Mouse (Mus musculus): ENCODE data around the gene Ccdc148. TPM values are rescaled to one million over a fixed set of nuclear protein-coding genes. Genes with fewer than 3 reads are reported as not detected.

Gene Ccdc148
- total RNA-seq, 2 experiments from 2014 or later = 0.15 TPM; not detected in 1

DNA sequence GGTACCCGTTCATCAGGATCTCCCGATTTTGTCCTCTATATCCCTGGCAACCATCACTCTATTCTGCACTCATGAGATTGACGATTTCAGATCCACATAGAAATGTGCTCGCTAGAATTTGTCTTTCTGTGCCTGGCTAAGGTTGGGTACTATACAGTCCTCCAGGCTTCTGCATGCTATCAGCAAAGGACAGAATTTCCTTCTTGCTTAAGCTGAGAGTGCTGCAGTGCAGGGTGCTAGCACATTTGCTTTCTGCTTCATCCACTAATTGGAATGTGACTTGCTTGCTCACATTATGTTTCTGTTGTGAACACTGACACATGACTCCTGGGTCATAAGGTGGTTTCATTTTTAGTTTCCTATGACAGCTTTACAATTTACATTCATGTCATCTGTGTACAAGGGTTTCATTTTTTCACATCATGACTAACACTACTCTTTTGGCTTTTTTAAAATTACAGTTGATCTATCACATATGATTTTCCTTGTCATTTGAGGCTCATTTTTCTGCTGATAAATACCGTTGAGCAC, 104.8 kb downstream of the Ccdc148 start:
- ATAC-seq (replicated peaks; ENCODE audit: low FRiP score, poor library complexity, severe bottlenecking) = no peak

DNA sequence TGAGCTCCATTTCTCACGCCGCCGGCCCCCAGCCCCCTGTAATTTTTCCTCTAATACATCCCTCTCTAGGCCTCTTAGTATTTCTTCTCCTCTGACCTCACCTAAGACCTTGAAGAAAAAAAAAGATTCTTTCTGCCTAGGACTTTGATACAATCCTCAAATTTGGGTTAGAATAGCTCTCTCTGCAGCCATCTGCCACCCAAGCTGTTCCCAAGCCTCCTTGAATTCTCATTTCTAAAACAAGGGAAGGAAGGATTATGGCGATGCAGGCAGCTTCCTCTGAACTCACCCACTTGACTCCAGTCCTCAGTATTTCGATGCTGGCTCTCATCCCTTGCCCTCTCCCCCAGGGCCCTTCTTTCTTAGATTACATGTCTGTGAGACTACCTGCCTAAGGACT, 106.1 kb downstream of the Ccdc148 start:
- no peak for ATAC-seq (replicated peaks; ENCODE audit: low FRiP score, poor library complexity, severe bottlenecking)

DNA sequence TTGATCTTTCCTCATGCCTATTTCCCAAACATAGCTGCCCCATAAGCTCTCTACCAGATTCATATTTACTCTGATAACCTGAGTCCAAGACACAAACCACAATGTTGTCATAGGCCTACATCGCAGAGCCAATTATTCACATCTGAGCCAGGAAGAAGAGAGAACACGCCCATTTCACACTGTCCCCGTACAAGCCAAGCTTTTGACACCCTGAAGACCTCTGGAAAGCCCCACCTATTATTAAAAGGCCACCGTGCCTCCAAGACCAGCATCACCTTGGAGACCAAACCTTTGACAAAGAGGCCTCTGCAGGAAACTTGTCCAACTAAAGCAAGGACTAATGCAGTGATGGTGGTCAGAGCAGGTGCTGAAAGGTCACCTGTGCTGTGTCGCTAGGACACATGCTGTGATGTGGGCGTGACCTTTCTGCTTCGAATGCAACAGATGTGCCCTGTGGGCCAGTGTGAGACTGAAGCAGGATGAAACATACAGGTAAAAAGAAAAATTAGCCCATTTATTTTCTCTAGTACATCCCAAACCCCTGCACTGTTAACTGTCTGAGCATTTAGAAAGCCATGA, 106.9 kb downstream of the Ccdc148 start:
- ATAC-seq (replicated peaks; ENCODE audit: low FRiP score, poor library complexity, severe bottlenecking) = no peak

DNA sequence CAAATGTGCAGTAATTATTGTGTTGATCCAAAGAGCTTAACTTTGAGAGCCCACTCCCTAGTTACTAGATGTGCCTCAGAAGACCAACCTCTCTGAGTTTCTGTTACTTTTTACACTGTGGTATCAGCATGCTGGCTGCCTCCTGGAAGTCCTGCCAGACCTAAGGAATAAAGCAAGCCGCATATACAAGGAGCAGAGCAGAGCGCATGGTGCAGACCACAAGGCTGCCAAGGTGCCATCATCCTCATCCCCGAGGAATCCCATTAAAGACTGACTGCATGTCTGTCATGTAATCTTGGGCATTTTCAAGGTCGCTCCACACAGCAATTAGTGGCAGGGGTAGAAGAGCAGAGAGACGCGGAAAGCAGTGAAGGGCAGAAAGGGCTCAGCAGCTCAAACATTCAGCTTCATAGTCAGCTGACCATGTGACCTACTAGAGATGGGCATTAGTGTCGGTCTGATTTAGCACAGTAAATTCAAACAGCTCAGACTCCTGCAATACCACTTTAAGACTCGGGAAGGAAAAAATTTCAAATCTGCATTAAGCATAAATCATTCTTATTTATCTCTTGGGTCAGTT, 110.1 kb downstream of the Ccdc148 start:
- no peak for ATAC-seq (replicated peaks; ENCODE audit: low FRiP score, poor library complexity, severe bottlenecking)

DNA sequence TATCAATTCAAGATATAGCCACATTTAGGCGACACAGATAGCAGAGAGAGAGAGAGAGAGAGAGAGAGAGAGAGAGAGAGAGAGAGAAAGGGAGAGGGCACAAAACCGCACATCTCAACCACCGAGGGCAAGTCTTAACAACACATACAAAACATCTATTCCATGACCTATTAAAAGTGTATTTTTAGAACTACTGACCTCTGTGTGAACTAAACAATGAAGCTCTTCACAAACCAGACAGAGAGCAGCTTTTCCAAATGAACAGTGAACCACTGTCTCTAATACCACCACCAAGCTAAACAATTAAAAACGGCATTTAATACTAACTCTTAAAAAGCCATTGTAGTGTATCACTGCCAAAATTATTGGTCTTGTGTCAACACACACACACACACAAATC, 110.8 kb downstream of the Ccdc148 start:
- no peak for ATAC-seq (replicated peaks; ENCODE audit: low FRiP score, poor library complexity, severe bottlenecking)

DNA sequence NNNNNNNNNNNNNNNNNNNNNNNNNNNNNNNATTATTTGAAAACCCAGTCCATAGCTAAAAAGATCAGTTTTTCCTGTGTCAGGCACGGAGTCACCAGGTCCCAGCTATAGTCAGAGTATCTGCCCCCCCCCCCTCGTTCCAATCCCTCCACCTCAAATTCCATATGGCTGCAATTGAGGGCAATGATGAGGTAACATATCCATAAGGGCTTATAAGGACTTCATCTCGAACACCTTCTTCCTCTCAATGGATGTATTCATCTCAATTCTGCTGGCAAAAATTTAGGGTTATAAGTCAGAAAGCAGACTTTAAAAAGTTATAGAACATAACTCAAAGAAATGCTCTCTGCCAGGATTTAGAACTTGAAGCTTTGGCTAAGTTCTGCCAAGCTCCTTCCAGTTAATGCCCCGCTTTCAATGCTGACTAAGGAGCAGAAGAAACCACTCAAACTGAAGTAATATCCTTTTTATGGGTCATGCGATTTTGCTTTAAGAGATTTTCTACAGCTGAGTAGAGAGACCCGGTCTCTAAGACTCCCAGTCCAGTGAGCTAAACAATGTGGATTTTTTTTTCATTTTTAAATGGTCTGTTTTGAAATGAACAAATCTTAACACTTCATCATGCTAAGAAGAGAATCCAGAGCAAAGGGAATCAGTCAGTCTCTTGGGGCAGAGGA, 111.6 kb downstream of the Ccdc148 start:
- ATAC-seq (replicated peaks; ENCODE audit: low FRiP score, poor library complexity, severe bottlenecking) = no peak

DNA sequence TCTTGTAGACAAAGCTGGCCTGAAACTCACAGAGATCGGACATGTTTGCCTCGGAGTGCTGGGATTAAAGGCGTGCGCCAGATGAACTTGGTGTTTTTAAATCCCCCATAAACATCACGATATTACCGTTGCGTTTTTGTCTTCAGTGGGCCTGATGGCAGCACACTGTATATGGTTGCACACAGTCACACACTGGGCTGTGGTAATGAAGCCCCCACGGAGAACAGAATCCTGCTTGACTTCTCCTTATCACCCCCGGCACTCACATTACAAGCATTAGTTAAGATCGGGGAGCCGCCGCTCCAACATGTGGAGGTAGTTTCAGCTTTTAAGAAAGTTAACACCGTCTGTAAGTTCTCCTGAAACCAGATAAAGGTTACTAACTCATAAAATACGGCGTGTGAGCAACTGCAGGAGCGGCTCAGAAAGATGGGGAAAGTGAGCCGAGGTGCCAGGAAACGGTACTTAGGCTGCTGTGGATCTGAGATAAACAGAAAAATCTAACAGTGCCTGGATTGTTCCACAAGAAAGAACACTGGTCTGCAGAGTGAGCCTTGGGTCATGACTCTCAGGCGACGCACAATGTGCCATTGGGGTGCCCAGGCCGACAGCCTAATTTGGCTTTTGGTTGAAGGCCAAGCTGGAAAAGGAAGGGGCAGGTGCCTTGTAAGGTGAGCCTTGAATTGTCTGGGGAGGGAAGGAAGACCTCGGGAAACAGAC, 117.0 kb downstream of the Ccdc148 start:
- ATAC-seq (replicated peaks; ENCODE audit: low FRiP score, poor library complexity, severe bottlenecking) = no peak

DNA sequence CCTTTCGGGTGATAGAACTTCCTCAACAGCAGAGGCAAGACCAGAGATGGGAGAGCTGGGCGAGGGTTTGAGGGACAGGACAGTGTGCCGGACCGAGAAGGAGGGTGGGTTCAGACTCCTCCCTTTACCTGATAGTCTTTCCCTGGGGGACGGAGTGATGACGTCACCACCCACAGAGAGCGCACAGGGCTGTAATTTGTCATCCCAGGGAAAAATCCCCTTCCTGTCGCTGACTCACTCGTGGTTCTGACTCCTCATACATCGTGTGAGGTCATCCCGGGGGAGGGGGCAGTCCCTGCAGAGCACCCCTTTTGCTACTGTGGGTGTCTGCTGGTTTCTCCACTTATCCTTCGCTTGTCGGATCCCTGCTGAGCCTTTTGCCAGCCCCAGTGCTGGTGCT, 117.9 kb downstream of the Ccdc148 start:
- ATAC-seq (replicated peaks; ENCODE audit: low FRiP score, poor library complexity, severe bottlenecking) = no peak

DNA sequence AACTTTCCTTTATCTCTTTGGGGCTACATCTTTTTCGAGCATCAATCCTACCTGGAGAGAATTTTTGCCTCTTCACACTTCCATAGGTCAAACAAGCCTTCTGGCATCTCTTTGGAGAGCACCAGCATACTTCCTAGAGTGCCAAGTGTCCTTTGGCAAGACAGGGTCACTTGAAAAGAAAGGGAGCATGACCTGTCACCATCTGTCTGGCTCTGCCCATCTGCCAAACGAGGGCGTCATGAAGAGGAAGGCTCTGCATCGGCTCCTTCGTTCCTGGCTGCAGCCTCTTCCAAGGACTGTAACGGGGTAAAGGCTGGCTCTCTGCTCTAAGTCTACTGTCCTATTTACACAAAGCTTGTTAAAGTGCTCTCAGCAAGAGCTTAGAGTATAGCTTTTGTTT, 124.0 kb downstream of the Ccdc148 start:
- no peak for ATAC-seq (replicated peaks; ENCODE audit: low FRiP score, poor library complexity, severe bottlenecking)

DNA sequence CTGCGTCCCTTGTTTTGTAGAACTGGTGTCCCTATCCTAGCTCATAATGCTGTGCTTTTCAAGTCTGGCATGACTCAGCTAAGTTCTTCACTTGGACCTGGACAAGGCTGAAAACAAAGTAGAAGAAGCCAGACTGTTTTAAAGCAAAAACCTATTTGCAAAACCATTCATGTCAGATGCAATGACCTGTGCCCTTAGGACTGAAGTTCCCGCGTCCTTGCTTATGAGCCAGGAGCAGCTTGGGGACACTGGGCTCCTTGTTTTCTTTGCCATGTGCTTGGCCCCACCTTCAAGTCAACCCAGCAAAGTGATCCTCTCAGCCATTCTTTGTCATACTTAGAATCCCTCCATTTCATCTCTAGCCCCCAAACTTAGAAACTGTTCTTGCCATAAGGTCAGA, 125.3 kb downstream of the Ccdc148 start:
- no peak for ATAC-seq (replicated peaks; ENCODE audit: low FRiP score, poor library complexity, severe bottlenecking)

DNA sequence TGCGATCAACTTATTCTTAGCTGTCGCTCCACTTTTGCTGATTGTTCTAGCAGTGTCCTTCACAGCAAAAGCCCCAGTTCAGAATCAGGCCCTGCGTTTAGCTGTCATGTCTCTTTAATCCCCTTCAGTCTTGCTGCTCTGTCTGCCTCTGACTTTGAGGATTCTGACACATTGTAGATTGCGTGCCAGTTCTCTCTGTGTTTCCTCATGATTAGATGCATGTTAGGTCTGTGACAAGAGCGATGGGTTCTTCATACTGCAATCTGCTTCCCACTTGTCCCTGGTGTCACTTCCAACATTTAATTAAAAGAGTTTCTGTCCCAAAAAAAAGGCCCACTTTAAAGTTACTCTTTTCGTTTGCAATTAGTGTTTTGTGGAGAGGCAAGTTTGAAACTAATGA, 126.2 kb downstream of the Ccdc148 start:
- ATAC-seq (replicated peaks; ENCODE audit: low FRiP score, poor library complexity, severe bottlenecking) = no peak

DNA sequence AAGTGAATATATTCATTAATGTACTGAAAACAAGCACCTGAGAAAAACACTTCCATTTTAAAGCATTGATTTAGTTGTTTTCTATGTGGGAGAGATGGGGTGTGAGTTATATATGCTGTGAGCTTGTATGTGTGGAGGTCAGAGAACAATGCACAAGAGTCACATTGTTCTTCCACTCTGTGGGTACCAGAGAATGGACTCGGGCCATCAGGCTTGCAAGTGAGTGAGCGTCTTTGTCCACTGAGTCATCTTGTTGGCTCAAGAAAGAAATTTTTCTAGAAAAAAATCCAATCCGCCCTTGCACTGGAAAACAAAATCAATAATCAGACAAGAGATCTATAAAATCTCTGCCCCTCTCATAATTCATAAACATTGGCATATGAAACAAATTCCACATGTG, 135.9 kb downstream of the Ccdc148 start:
- ATAC-seq (replicated peaks; ENCODE audit: low FRiP score, poor library complexity, severe bottlenecking) = no peak

DNA sequence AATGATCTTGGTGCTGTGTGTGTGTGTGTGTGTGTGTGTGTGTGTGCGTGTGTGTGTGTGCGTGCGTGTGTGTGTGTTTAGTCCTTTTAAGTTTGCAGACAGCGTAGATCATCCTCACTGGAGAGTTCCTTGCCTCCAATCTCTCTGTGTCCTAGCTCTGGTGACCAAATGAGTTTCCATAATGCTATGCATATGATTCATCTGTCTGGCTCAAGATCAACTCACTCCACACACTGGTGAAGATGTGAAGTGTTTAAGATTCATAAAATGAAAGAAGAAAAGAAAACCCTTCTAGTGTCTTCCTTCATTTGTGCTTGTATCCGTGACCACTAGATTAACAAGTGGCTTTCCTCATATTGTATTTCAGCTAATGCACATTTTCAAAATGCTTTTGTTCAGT, 153.1 kb downstream of the Ccdc148 start:
- ATAC-seq (replicated peaks; ENCODE audit: low FRiP score, poor library complexity, severe bottlenecking) = no peak

DNA sequence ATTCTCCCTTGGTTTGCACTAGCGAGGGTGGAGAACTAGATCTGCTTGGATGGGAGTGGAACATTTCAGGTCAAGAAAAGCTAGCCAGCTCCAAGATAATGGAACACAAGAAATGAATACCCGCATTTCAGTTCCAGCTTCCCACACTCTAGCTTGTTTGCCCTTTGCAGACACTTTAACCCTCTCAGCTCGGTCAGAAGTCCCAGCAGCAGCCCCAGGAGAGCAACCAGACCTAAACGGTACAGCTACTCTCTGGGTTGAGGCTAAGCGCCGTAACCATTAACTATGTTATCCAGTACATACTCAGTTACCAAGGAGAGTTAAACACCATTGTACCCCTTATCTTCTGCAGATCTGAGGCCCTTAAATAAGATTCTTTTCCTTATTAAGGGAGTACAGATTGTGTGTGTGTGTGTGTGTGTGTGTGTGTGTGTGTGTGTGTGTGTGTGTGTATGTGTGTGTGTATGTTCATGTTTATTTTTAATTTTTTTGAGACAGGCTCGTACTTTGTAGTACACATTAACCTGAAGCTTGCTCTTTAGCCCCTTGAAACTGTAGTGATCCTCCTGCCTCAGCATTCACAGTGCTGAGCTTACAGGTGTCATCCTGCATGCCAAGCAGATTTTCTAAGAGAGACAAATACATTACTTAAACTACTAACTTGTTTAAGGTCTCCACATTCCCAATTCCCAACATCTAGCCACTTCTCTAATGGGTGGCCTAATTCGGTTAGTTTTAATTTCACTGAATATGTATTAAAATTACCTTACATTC, 153.7 kb downstream of the Ccdc148 start:
- no peak for ATAC-seq (replicated peaks; ENCODE audit: low FRiP score, poor library complexity, severe bottlenecking)

DNA sequence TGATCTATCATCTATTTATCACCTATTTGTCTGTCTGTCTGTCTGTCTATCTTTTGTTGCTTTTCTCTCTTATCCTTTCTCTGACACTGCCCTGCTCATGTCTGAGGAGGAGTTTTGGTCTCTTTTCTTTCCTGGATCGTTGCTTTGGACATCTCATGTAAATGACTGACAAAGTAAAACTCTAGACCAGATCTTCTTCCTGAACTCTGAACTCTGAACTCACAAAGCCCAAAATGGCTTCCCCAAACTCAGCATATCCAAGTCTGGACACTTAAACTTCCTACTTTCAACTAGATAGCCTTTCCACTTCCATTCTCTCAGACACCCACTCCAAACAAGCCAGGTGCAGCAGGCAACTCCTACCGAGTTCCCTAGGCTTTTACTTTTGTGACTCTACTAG, 163.3 kb downstream of the Ccdc148 start:
- ATAC-seq (replicated peaks; ENCODE audit: low FRiP score, poor library complexity, severe bottlenecking) = no peak

DNA sequence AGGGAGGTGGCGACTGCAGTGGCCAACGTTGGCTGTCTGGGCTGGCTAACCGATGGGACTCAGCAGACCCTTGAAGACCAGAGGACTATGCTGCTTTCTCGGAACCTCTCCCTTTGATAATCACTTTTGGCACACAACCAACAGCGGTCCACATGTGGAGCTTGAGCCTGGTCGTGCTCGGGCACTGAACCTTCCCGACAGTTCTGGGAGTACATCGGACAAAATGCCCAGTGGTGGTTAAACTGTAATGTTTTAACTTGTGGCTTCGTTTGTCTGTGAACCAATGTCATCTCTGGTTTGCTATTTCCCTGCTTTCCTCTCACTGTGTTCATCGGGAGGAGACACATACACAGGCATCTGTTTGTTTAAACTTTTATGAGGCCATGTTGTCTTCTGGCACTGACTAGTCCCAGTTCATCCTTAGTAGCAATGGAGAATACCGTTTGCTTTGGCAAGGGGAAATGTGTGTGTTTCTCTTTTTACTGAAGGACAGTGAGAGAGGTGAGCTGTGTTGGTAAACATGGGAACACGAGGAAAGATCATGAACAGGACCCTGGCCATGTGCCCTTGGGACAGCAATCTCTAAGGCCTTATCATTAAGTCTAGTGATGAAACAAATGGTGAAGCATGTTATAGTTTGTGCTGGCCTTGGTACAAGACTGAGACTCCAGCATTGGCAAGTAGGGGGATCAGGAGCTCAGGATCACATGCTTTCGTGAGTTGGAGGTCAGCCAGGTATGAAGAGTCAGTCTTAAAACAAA, 167.9 kb downstream of the Ccdc148 start:
- no peak for ATAC-seq (replicated peaks; ENCODE audit: low FRiP score, poor library complexity, severe bottlenecking)

DNA sequence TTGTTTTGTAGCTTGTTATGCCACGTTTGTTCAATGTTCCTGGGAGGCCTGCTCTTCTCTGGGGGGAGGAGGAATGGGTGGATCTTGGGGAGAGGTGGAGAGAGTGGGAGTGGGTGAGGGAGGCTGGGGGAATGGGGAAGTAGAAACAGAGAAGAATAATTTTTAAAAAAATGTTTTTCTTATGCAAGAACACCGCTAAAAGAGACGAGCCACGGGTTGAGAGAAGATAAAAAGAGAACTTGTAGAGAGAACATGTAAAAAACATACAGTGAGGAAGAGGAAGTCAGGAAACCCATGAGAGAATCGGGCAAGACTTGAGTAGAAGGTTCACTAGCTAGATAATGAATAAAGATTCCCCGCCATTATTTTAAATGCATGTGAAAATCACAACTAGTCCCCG, 182.4 kb downstream of the Ccdc148 start:
- ATAC-seq (replicated peaks; ENCODE audit: low FRiP score, poor library complexity, severe bottlenecking) = no peak

DNA sequence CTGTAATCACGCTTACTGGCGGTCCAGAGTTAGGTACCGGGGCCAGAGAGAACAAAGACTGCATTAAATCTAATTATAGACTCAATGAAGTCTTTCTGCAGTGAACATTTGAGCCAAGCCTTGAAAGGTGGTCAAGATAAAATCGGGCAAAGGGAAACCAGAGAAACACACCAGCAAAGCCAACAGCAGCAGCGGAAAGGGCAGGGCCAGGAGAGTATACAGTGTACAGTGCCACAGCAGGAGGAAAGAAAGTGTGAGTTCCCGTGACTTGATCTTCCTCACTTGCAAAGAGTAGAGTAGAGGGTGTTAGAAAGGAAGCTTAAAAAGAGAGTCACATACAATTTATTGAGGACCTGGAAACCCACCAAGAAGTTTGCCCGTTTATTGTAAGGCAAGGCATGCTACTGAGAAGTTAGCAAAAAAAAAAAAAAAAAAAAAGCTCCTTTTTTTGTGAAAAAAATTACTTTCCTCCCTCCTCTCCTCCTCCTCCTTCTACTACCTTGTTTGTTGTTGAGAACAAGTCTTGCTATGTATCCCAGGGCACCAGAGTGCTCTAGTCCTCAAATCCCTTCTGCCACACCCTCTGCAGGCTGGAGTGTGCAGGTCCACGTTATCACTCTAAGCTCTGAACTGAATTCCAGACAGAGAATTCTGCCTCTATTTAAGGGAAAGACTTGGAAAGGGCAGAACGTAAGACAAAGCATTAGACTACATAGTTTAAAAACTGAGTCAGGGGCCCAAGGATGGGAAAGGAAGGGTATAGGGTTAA, 188.8 kb downstream of the Ccdc148 start:
- no peak for ATAC-seq (replicated peaks; ENCODE audit: low FRiP score, poor library complexity, severe bottlenecking)

Measured in erythroid progenitor cell, adult 5-6 weeks (primary cell).